Mouse (Mus musculus): ENCODE results near the gene 4921509C19Rik. TPM values are rescaled to one million over a fixed set of nuclear protein-coding genes. Genes with fewer than 3 reads are reported as not detected.
"Not testable (repeated sequence)": the region's sequence is repeated elsewhere in the genome, so short reads cannot be mapped to it uniquely, and the experiment has no call there.

4921509C19Rik gene
- not detected in 2 replicates for polyA plus RNA-seq (2012; rRNA removed)

GRCm38 (mm10) chr2:151476053-151476452 lies at the start of gene 4921509C19Rik:
TSS of gene 4921509C19Rik (minus strand) at chr2:151476153.
- DNase-seq (ENCODE audit: low spot score) = not testable (repeated sequence)

GRCm38 (mm10) chr2:151525520-151525919 lies 49.6 kb upstream of the 4921509C19Rik start:
- no peak for DNase-seq (ENCODE audit: low spot score)

GRCm38 (mm10) chr2:151524324-151525041 lies 48.5 kb upstream of the 4921509C19Rik start:
- no peak for DNase-seq (ENCODE audit: low spot score)

- DNase-seq (ENCODE audit: low spot score) = no peak
Observed at GRCm38 (mm10) chr2:151519000-151519399, 43.0 kb upstream of the 4921509C19Rik start.

- DNase-seq (ENCODE audit: low spot score) = no peak
Observed at GRCm38 (mm10) chr2:151513525-151514285, 37.8 kb upstream of the 4921509C19Rik start.

- no peak for DNase-seq (ENCODE audit: low spot score)
Observed at GRCm38 (mm10) chr2:151512199-151512598, 36.2 kb upstream of the 4921509C19Rik start.

- DNase-seq (ENCODE audit: low spot score) = no peak
Observed at GRCm38 (mm10) chr2:151504226-151504625, 28.3 kb upstream of the 4921509C19Rik start.

GRCm38 (mm10) chr2:151500442-151501007 lies 24.6 kb upstream of the 4921509C19Rik start:
- no peak for DNase-seq (ENCODE audit: low spot score)

- no peak for DNase-seq (ENCODE audit: low spot score)
Observed at GRCm38 (mm10) chr2:151498358-151498757, 22.4 kb upstream of the 4921509C19Rik start.

- DNase-seq (ENCODE audit: low spot score) = peak; percentile 97
Observed at GRCm38 (mm10) chr2:151494035-151494803, 18.3 kb upstream of the 4921509C19Rik start, which contains the start of gene Nsfl1c. TSS of gene Nsfl1c (plus strand) at chr2:151494182.

GRCm38 (mm10) chr2:151486496-151486895 lies 10.5 kb upstream of the 4921509C19Rik start:
- DNase-seq (ENCODE audit: low spot score) = no peak

GRCm38 (mm10) chr2:151434971-151435370 lies 41.0 kb downstream of the 4921509C19Rik start:
- not testable (repeated sequence) for DNase-seq (ENCODE audit: low spot score)

- DNase-seq (ENCODE audit: low spot score) = not testable (repeated sequence)
Observed at GRCm38 (mm10) chr2:151434203-151434602, 41.8 kb downstream of the 4921509C19Rik start.

Other genes starting within 250 kb of the 4921509C19Rik start
- 107 and 114 TPM in 2 replicates for gene Nsfl1c, start 18.0 kb upstream of the 4921509C19Rik start, polyA plus RNA-seq (2012; rRNA removed)
- gene Fkbp1a, start 66.3 kb upstream of the 4921509C19Rik start, polyA plus RNA-seq (2012; rRNA removed) = 157 and 242 TPM in 2 replicates
- 32.0 and 49.0 TPM in 2 replicates for gene Sdcbp2, start 96.5 kb upstream of the 4921509C19Rik start, polyA plus RNA-seq (2012; rRNA removed)
- 1.4 and 2.9 TPM in 2 replicates for gene Snph, start 156.4 kb upstream of the 4921509C19Rik start, polyA plus RNA-seq (2012; rRNA removed)
- gene Rad21l, start 192.4 kb upstream of the 4921509C19Rik start, polyA plus RNA-seq (2012; rRNA removed) = not detected in 2 replicates
- gene Tmem74b, start 225.9 kb upstream of the 4921509C19Rik start, polyA plus RNA-seq (2012; rRNA removed) = 0.27 and 0.39 TPM in 2 replicates